Mouse (Mus musculus) stomach, embryonic 16.5 days (tissue): ENCODE data around the gene Adcy7. TPM values are rescaled to one million over a fixed set of nuclear protein-coding genes. Genes with fewer than 3 reads are reported as not detected.

Experiments used
- ATAC-seq: fragments of 200-750 bp; cut with Nextera tagmentation; 2 replicates; pipeline ENCODE4 v1.8.0; 2017; ENCODE audit warnings: moderate number of reproducible peaks, moderate TSS enrichment; ENCODE audit not compliant: insufficient read depth, low FRiP score
- H3K27ac ChIP-seq: fragments of 300-500 bp; sonication (generic); 2 replicates; pipeline ENCODE4 v1.5.1; 2014; ENCODE audit warnings: low read length
- H3K27me3 ChIP-seq: fragments of 300-500 bp; sonication (generic); 2 replicates; pipeline ENCODE4 v1.6.1; 2014; ENCODE audit warnings: low read length, control low read depth, mixed read lengths; ENCODE audit not compliant: control insufficient read depth, insufficient read depth
- H3K36me3 ChIP-seq: fragments of 300-500 bp; sonication (generic); 2 replicates; pipeline ENCODE4 v1.6.1; 2014; ENCODE audit warnings: low read length; ENCODE audit not compliant: control insufficient read depth, insufficient read depth
- H3K4me1 ChIP-seq: fragments of 300-500 bp; sonication (generic); 2 replicates; pipeline ENCODE4 v1.6.1; 2014; ENCODE audit warnings: low read length, control low read depth, mixed read lengths; ENCODE audit not compliant: control insufficient read depth, insufficient read depth
- H3K4me2 ChIP-seq: fragments of 300-500 bp; sonication (generic); 2 replicates; pipeline ENCODE4 v1.6.1; 2014; ENCODE audit warnings: low read depth, low read length, mixed read lengths
- H3K4me3 ChIP-seq: fragments of 300-500 bp; sonication (generic); replicated peaks from 2 replicates; pipeline ENCODE4 v1.5.1; 2014; ENCODE audit warnings: mild to moderate bottlenecking, low read length
- H3K9ac ChIP-seq: fragments of 300-500 bp; sonication (generic); 2 replicates; pipeline ENCODE4 v1.6.1; 2014; ENCODE audit warnings: low read length
- H3K9me3 ChIP-seq: fragments of 300-500 bp; sonication (generic); replicated peaks from 2 replicates; pipeline ENCODE4 v1.6.1; 2016; ENCODE audit warnings: low read length, control low read depth; ENCODE audit not compliant: control insufficient read depth
- WGBS: fragments of 180-500 bp; shearing (Covaris S2); extraction: QIAGEN DNeasy Blood & Tissue Kit; methylation state at CpG from one replicate; pipeline ENCODE4 v1.1.7; 2014; 5-methylcytosine and 5-hydroxymethylcytosine counted together
- polyA plus RNA-seq: library from polyadenylated mRNA; unstranded; fragments of >200 nt; fragmentation: Nextera tagmentation; extraction: Ambion mirVana; gene quantifications from 2 replicates; pipeline ENCODE4 v1.2.1, GENCODE M21; 2015

The Adcy7 gene
- polyA plus RNA-seq, 1 experiment from 2014 or later: 8.7 TPM

DNA sequence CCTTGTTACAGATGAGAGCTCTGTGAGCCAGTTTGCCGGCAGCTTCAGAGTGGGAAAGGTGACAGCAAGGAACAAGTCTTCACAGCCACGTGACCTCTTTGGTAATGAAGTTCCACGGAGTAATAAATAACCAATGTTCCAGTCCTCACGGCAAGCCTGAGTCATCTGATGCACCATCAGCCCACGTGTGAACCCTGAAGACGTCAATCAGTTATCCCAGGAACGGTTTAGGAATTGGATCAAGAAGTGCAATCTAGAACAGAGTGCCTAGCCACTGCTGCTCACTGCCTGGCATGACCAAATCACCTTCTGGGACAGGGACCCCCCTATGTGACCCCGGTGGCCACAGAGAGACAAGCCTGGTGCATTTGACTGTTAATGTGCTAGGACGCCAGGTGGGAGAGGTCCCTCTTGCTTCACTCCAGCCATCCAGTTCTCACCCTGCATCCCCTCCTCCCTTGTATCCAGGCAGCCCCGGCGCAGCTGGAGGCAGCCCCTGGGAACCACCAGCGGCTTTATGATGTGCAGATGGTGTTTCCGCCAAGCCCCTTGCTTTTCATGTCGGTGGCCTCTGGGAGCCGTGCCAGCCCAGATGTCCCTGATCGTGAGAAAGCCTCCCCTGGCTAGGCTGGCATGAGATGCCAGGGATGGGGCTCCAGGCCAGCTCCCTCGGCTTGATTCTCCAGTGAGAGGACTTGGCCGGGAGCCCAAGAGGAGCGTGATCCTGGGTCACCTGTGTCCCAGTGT lies 104.8 kb downstream of the Adcy7 start:
- Histone ChIP-seq H3K4me3 (no peak overlapping the region), H3K36me3 (no peaks in the 10 kb centered on the region), H3K9ac (no peak overlapping the region), H3K27me3 (no peaks in the 10 kb centered on the region), H3K4me1 (0 out of 2 replicates have a peak, but pooled peaks cover 6% of the 10 kb centered on the region), H3K9me3 (no peaks in the 10 kb centered on the region), H3K4me2 (no peak overlapping the region), H3K27ac (no peak overlapping the region)
- 44% methylated on average over 19 of the region's 19 CpGs for WGBS
- no peak for ATAC-seq

Other genes with a start within 250 kb of the Adcy7 start
- gene Cnep1r1, start 153.6 kb upstream of the Adcy7 start, polyA plus RNA-seq: 51.1 and 52.1 TPM in 2 replicates
- gene Heatr3, start 134.5 kb upstream of the Adcy7 start, polyA plus RNA-seq: 34.6 and 35.0 TPM in 2 replicates
- gene Tent4b, start 73.2 kb upstream of the Adcy7 start, polyA plus RNA-seq: 5.6 and 5.9 TPM in 2 replicates
- gene Brd7, start 89.8 kb downstream of the Adcy7 start, polyA plus RNA-seq: 33.1 and 35.0 TPM in 2 replicates
- gene Nkd1, start 249.0 kb downstream of the Adcy7 start, polyA plus RNA-seq: 36.4 and 36.8 TPM in 2 replicates